Mouse (Mus musculus): ENCODE measurements around the gene 2410131K14Rik.

DNA sequence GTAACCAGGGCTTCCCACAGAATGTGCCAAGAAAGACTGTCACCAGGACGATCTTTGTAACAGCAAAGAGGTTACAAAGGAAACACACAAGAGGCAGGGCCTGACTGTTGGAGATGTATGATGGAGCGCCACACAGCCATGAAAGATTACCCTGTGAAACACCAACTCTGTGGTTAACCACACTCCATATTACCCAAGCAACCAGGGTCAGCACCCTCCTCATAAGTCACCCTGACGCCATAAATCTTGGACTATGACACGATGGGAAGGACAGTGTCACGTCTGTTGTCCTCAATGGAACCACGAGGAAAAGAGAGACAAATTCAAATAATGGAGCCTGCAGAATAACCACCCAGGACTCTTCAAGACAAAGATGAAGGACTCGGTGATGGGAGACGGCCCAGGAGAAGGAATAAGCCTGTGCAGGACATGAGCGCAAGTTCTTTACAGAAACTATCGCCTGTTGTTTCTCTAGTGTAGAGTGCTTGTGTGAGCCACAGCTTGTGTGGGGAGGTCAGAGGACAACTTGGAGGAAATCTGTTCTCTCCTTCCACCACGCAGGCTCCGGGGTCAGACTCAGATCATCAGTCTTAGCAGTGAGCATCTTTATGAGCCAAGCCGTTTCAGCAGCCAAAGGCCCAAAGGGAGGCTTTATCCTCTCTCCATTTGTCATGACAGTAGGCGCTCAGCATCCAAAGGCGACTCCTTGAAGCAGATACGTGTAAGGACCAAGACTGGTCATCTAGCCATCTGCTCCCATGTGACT lies 40.2 kb upstream of the 2410131K14Rik start:
- TF ChIP-seq GABPA (IDR thresholded peaks at IDR 0.05; ENCODE audit: insufficient replicate concordance, low read depth, low read length) (no peak), POLR2A (IDR thresholded peaks at IDR 0.05; ENCODE audit: low read depth, low read length) (no peak), CTCF (conservative IDR thresholded peaks at IDR 0.05 in 1 of 2, IDR thresholded peaks at IDR 0.05 in 1 of 2; ENCODE audit: low read depth in 2 of 2, low read length in 2 of 2) (no peak), ZC3H11A (IDR thresholded peaks at IDR 0.05; ENCODE audit: low read depth, low read length) (no peak), SMC3 (IDR thresholded peaks at IDR 0.05; ENCODE audit: low read depth, low read length) (no peak), HCFC1 (IDR thresholded peaks at IDR 0.05; ENCODE audit: low read depth, low read length) (no peak), NELFE (IDR thresholded peaks at IDR 0.05; ENCODE audit: low read depth, low read length) (no peak)

Measured in CH12.LX (cell line).